Mouse (Mus musculus): ENCODE results near the gene Cdh13. TPM values are rescaled to one million over a fixed set of nuclear protein-coding genes. Genes with fewer than 3 reads are reported as not detected.

Cdh13 gene
- polyA plus RNA-seq, 2 experiments, result 9.3 to 25.2 TPM

GRCm38 (mm10) chr8:119177226-119177935 is 893.8 kb downstream of the Cdh13 start:
- 74% methylated on average over 6 of the region's 6 CpGs for WGBS
- Histone ChIP-seq H3K9ac (ENCODE audit: low read depth, low read length, severe bottlenecking) (no peak overlapping the region), H3K27ac (replicated peaks; ENCODE audit: low read depth, low read length) (no peak overlapping the region), H3K27me3 (ENCODE audit: control insufficient read depth, insufficient read depth, low read length) (no peaks in the 10 kb centered on the region), H3K9me3 (ENCODE audit: control insufficient read depth, low read length) (no peaks in the 10 kb centered on the region), H3K4me1 (ENCODE audit: control insufficient read depth, insufficient read depth, low read length) (peaks cover 4% of the 10 kb centered on the region; the same call in 1 of the 2 replicates), H3K4me3 (replicated peaks; ENCODE audit: low read length) (no peak overlapping the region), H3K4me2 (replicated peaks; ENCODE audit: low read depth, low read length, severe bottlenecking) (no peak overlapping the region), H3K36me3 (ENCODE audit: control insufficient read depth, insufficient read depth, low read length) (no peaks in the 10 kb centered on the region)
- ATAC-seq (ENCODE audit: low FRiP score, low read depth), result no peak
- DNase-seq (ENCODE audit: low spot score), result no peak
- no peak for TF ChIP-seq POLR2A (IDR thresholded peaks at IDR 0.05; ENCODE audit: borderline replicate concordance, extremely low read depth, insufficient read depth, insufficient read length)

- DNase-seq (ENCODE audit: low spot score) (no peak), ATAC-seq (ENCODE audit: low FRiP score, low read depth) (no peak)
- H3K27me3 ChIP-seq (ENCODE audit: control insufficient read depth, insufficient read depth, low read length), result no peaks in the 10 kb centered on the region
- peaks cover 4% of the 10 kb centered on the region; the same call in 1 of the 2 replicates for H3K4me1 ChIP-seq (ENCODE audit: control insufficient read depth, insufficient read depth, low read length)
- no peak overlapping the region for H3K4me2 ChIP-seq (replicated peaks; ENCODE audit: low read depth, low read length, severe bottlenecking)
- H3K9me3 ChIP-seq (ENCODE audit: control insufficient read depth, low read length), result no peaks in the 10 kb centered on the region
- no peak overlapping the region for H3K4me3 ChIP-seq (replicated peaks; ENCODE audit: low read length)
- H3K36me3 ChIP-seq (ENCODE audit: control insufficient read depth, insufficient read depth, low read length), result no peaks in the 10 kb centered on the region
- H3K27ac ChIP-seq (replicated peaks; ENCODE audit: low read depth, low read length), result no peak overlapping the region
- WGBS, result 60% methylated on average over 13 of the region's 13 CpGs
- H3K9ac ChIP-seq (ENCODE audit: low read depth, low read length, severe bottlenecking), result no peak overlapping the region
- TF ChIP-seq POLR2A (IDR thresholded peaks at IDR 0.05; ENCODE audit: borderline replicate concordance, extremely low read depth, insufficient read depth, insufficient read length), result no peak
Measured at GRCm38 (mm10) chr8:119180626-119181025, 897.1 kb downstream of the Cdh13 start.

GRCm38 (mm10) chr8:119195695-119196094 is 912.2 kb downstream of the Cdh13 start:
- H3K4me3 ChIP-seq (replicated peaks; ENCODE audit: low read length), result no peak overlapping the region
- no peak for TF ChIP-seq POLR2A (IDR thresholded peaks at IDR 0.05; ENCODE audit: borderline replicate concordance, extremely low read depth, insufficient read depth, insufficient read length)
- H3K9ac ChIP-seq (ENCODE audit: low read depth, low read length, severe bottlenecking), result no peak overlapping the region
- H3K27ac ChIP-seq (replicated peaks; ENCODE audit: low read depth, low read length), result no peak overlapping the region
- H3K27me3 ChIP-seq (ENCODE audit: control insufficient read depth, insufficient read depth, low read length), result no peaks in the 10 kb centered on the region
- no peaks in the 10 kb centered on the region for H3K4me1 ChIP-seq (ENCODE audit: control insufficient read depth, insufficient read depth, low read length)
- DNase-seq (ENCODE audit: low spot score) (no peak), ATAC-seq (ENCODE audit: low FRiP score, low read depth) (no peak)
- 59% methylated on average over 8 of the region's 8 CpGs for WGBS
- H3K4me2 ChIP-seq (replicated peaks; ENCODE audit: low read depth, low read length, severe bottlenecking), result no peak overlapping the region
- H3K9me3 ChIP-seq (ENCODE audit: control insufficient read depth, low read length), result no peaks in the 10 kb centered on the region
- no peaks in the 10 kb centered on the region for H3K36me3 ChIP-seq (ENCODE audit: control insufficient read depth, insufficient read depth, low read length)

- Histone ChIP-seq H3K27me3 (ENCODE audit: control insufficient read depth, insufficient read depth, low read length) (no peaks in the 10 kb centered on the region), H3K9me3 (ENCODE audit: control insufficient read depth, low read length) (no peaks in the 10 kb centered on the region), H3K27ac (replicated peaks; ENCODE audit: low read depth, low read length) (no peak overlapping the region), H3K4me3 (replicated peaks; ENCODE audit: low read length) (no peak overlapping the region), H3K4me2 (replicated peaks; ENCODE audit: low read depth, low read length, severe bottlenecking) (no peak overlapping the region), H3K4me1 (ENCODE audit: control insufficient read depth, insufficient read depth, low read length) (no peaks in the 10 kb centered on the region), H3K9ac (ENCODE audit: low read depth, low read length, severe bottlenecking) (no peak overlapping the region), H3K36me3 (ENCODE audit: control insufficient read depth, insufficient read depth, low read length) (no peaks in the 10 kb centered on the region)
- no peak for TF ChIP-seq POLR2A (IDR thresholded peaks at IDR 0.05; ENCODE audit: borderline replicate concordance, extremely low read depth, insufficient read depth, insufficient read length)
- 80% methylated on average over 10 of the region's 10 CpGs for WGBS
- DNase-seq (ENCODE audit: low spot score), result no peak
- ATAC-seq (ENCODE audit: low FRiP score, low read depth), result no peak
Measured at GRCm38 (mm10) chr8:119196486-119197150, 913.1 kb downstream of the Cdh13 start.

GRCm38 (mm10) chr8:119208567-119208966 is 925.0 kb downstream of the Cdh13 start:
- Histone ChIP-seq H3K9me3 (ENCODE audit: control insufficient read depth, low read length) (no peaks in the 10 kb centered on the region), H3K27me3 (ENCODE audit: control insufficient read depth, insufficient read depth, low read length) (no peaks in the 10 kb centered on the region), H3K27ac (replicated peaks; ENCODE audit: low read depth, low read length) (no peak overlapping the region), H3K36me3 (ENCODE audit: control insufficient read depth, insufficient read depth, low read length) (no peaks in the 10 kb centered on the region), H3K9ac (ENCODE audit: low read depth, low read length, severe bottlenecking) (no peak overlapping the region), H3K4me3 (replicated peaks; ENCODE audit: low read length) (no peak overlapping the region), H3K4me2 (replicated peaks; ENCODE audit: low read depth, low read length, severe bottlenecking) (no peak overlapping the region), H3K4me1 (ENCODE audit: control insufficient read depth, insufficient read depth, low read length) (no peaks in the 10 kb centered on the region)
- no peak for ATAC-seq (ENCODE audit: low FRiP score, low read depth)
- DNase-seq (ENCODE audit: low spot score), result no peak
- 81% methylated on average over 9 of the region's 9 CpGs for WGBS
- no peak for TF ChIP-seq POLR2A (IDR thresholded peaks at IDR 0.05; ENCODE audit: borderline replicate concordance, extremely low read depth, insufficient read depth, insufficient read length)

Measured in limb, embryonic 14.5 days (tissue).